Mouse (Mus musculus): ENCODE measurements around the gene Clcn3. TPM values are rescaled to one million over a fixed set of nuclear protein-coding genes. Genes with fewer than 3 reads are reported as not detected.
A peak's percentile ranks its signal among the peaks of the same experiment; 100 is the strongest.

The Clcn3 gene
- total RNA-seq (2012; rRNA removed) (23.3 and 29.2 TPM in 2 replicates), total RNA-seq (2014; rRNA removed) (37.3 and 39.3 TPM in 2 replicates), polyA plus RNA-seq (2012; ENCODE audit: insufficient read length, low read depth) (18.7 and 21.9 TPM in 2 replicates)

DNA sequence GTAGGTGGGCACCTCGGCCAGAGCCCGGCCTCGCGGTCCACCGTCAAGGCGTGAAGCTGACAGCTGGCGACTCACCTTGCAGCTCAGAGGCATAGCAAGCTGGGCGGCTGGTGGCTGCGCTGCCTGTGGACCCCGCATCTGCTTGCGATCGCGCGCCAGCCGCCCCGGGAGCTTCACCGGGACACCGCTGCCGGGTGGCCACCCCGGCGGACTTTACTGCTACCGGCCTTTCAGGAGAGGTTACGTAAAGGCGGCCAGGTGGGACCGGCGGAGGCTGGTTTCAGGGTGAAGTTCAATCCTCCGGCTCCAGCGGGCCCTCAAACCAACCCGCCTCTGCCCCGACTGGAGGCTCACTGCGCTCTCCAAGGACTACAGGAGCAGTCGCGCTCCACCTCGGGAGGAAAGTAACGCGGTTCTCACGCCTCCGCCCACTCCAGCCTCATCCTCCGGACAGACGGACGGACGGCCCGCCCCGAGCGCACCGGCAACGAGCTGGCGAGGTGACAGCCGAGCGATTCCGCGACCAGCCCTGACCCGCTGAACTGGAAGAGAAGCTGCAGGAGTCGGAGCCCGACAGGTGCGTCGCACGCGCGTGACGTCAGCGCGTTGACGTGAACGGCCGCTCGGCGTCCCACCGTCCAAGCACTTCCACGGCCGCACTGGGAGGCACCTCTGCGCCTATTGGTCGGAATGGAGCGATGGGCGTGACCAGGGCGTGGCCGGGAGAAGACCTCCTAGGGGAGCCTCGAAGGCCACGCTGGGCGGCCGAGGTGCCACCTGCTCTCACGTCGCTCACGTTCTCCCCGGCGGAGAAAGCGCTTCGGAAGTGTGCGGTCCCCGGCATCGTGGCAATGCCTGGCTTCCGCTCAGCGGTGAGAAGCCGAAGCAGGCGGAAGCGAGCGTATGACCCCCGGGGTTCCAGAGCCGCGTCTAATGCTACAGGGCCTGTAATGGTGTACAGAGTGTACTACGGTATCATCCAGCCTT lies at the start of gene Clcn3:
TSS of gene Clcn3 (minus strand) at position 600 of the 987 bp plus-strand sequence.
- H3K4me1 ChIP-seq (ENCODE audit: control insufficient read depth in 1 of 2, insufficient read depth in 2 of 2), result peaks cover 4 to 26% of the 10 kb centered on the region in 2 experiments; a peak in 2 of 4 replicates
- peak within 1 kb of the TSS; percentile 54 for H3K9ac ChIP-seq (ENCODE audit: insufficient read depth, low read depth)
- TF ChIP-seq TCF12 (IDR thresholded peaks at IDR 0.05; ENCODE audit: low read depth, low read length), result peak; percentile 87
- TF ChIP-seq TBP (conservative IDR thresholded peaks at IDR 0.05; ENCODE audit: low read depth, low read length), result peak; percentile 72; the same call in 1 of the 2 replicates
- peak; percentile 92 for TF ChIP-seq NELFE (IDR thresholded peaks at IDR 0.05; ENCODE audit: low read depth, low read length)
- no peak for TF ChIP-seq JUN (IDR thresholded peaks at IDR 0.05; ENCODE audit: insufficient read depth, low read depth, low read length)
- TF ChIP-seq RCOR1 (conservative IDR thresholded peaks at IDR 0.05; ENCODE audit: low read depth, low read length), result peak; percentile 81
- no peak; the same call in 1 of the 2 replicates for TF ChIP-seq NRF1 (IDR thresholded peaks at IDR 0.05; ENCODE audit: low read depth, low read length)
- no peak for TF ChIP-seq MAFK (IDR thresholded peaks at IDR 0.05; ENCODE audit: insufficient replicate concordance, low read length)
- peak; percentile 84 for TF ChIP-seq SIN3A (IDR thresholded peaks at IDR 0.05; ENCODE audit: low read length)
- TF ChIP-seq RAD21 (IDR thresholded peaks at IDR 0.05; ENCODE audit: low read depth, low read length), result no peak
- TF ChIP-seq MAX (IDR thresholded peaks at IDR 0.05; ENCODE audit: low read length), result peak; percentile 91; the same call in 1 of the 2 replicates
- TF ChIP-seq POLR2AphosphoS2 (IDR thresholded peaks at IDR 0.05; ENCODE audit: low read depth, low read length), result peak; percentile 88; the same call in 1 of the 2 replicates
- TF ChIP-seq CTCF (conservative IDR thresholded peaks at IDR 0.05 in 1 of 2, IDR thresholded peaks at IDR 0.05 in 1 of 2; ENCODE audit: low read depth in 2 of 2, low read length in 2 of 2), result no peak
- peak; percentile 91 for TF ChIP-seq UBTF (IDR thresholded peaks at IDR 0.05; ENCODE audit: low read depth, low read length)
- TF ChIP-seq HCFC1 (IDR thresholded peaks at IDR 0.05; ENCODE audit: low read depth, low read length), result peak; percentile 81
- TF ChIP-seq CHD2 (IDR thresholded peaks at IDR 0.05; ENCODE audit: low read length), result no peak
- TF ChIP-seq USF2 (conservative IDR thresholded peaks at IDR 0.05; ENCODE audit: low read depth, low read length), result no peak; the same call in 1 of the 2 replicates
- no peak for TF ChIP-seq MYC (IDR thresholded peaks at IDR 0.05; ENCODE audit: low read depth, low read length)
- TF ChIP-seq ZMIZ1 (IDR thresholded peaks at IDR 0.05; ENCODE audit: low read depth, low read length), result peak; percentile 91
- peak; percentile 87; the same call in 1 of the 2 replicates for TF ChIP-seq MXI1 (IDR thresholded peaks at IDR 0.05; ENCODE audit: low read depth, low read length)
- TF ChIP-seq E2F4 (IDR thresholded peaks at IDR 0.05; ENCODE audit: insufficient replicate concordance, low read depth, low read length), result no peak
- TF ChIP-seq USF1 (IDR thresholded peaks at IDR 0.05; ENCODE audit: low read depth, low read length), result peak; percentile 4
- peak; percentile 99 for TF ChIP-seq BHLHE40 (IDR thresholded peaks at IDR 0.05; ENCODE audit: low read depth, low read length)
- no peak for TF ChIP-seq ZC3H11A (IDR thresholded peaks at IDR 0.05; ENCODE audit: low read depth, low read length)
- TF ChIP-seq KAT2A (IDR thresholded peaks at IDR 0.05; ENCODE audit: insufficient replicate concordance, low read length), result peak; percentile 61; the same call in 1 of the 2 replicates
- no peak for TF ChIP-seq PAX5 (IDR thresholded peaks at IDR 0.05; ENCODE audit: low read length)
- peak; percentile 58 for TF ChIP-seq IRF4 (IDR thresholded peaks at IDR 0.05; ENCODE audit: low read depth, low read length)
- TF ChIP-seq MAZ (IDR thresholded peaks at IDR 0.05; ENCODE audit: low read depth, low read length), result no peak
- no peak for TF ChIP-seq JUND (conservative IDR thresholded peaks at IDR 0.05; ENCODE audit: low read depth, low read length)
- peak; percentile 35; the same call in 1 of the 2 replicates for TF ChIP-seq CHD1 (IDR thresholded peaks at IDR 0.05; ENCODE audit: low read depth, low read length)
- TF ChIP-seq MEF2A (IDR thresholded peaks at IDR 0.05; ENCODE audit: borderline replicate concordance, low read depth, low read length), result no peak; the same call in 1 of the 2 replicates
- peak; percentile 97 for TF ChIP-seq POLR2A (IDR thresholded peaks at IDR 0.05; ENCODE audit: low read depth, low read length)
- TF ChIP-seq ZNF384 (IDR thresholded peaks at IDR 0.05; ENCODE audit: low read depth, low read length), result no peak
- peak; percentile 87 for TF ChIP-seq ETS1 (conservative IDR thresholded peaks at IDR 0.05; ENCODE audit: low read depth, low read length)
- TF ChIP-seq ZKSCAN1 (IDR thresholded peaks at IDR 0.05; ENCODE audit: borderline replicate concordance, low read depth, low read length), result no peak
- TF ChIP-seq EP300 (IDR thresholded peaks at IDR 0.05; ENCODE audit: low read length), result 0 out of 2 replicates have a peak, but pooled peaks have one; percentile 4
- peak; percentile 81 for TF ChIP-seq ELF1 (IDR thresholded peaks at IDR 0.05; ENCODE audit: low read depth, low read length)
- no peak for TF ChIP-seq SMC3 (IDR thresholded peaks at IDR 0.05; ENCODE audit: low read depth, low read length)

More for the DNA sequence above, at the start of gene Clcn3:
- H3K36me3 ChIP-seq (replicated peaks in 1 of 2; ENCODE audit: control insufficient read depth in 1 of 2, insufficient read depth in 1 of 2, low read length in 1 of 2), result no peaks in the 10 kb centered on the region
- no peaks in the 10 kb centered on the region for H3K27me3 ChIP-seq (replicated peaks)
- DNase-seq (ENCODE audit: extremely low read depth), result peak; percentile 98
- peaks cover 34% of the 10 kb centered on the region for H3K79me2 ChIP-seq (replicated peaks; ENCODE audit: control insufficient read depth, extremely low read depth, insufficient read depth, poor library complexity, severe bottlenecking)
- H3K4me3 ChIP-seq (replicated peaks in 1 of 3; ENCODE audit: low read depth in 2 of 3, low read length in 2 of 3, poor library complexity in 1 of 3), result peak within 1 kb of the TSS; percentile 67 to 91 (median 82)
- H3K4me2 ChIP-seq (ENCODE audit: insufficient read depth, low read depth, poor library complexity, severe bottlenecking), result peak within 1 kb of the TSS; percentile 98
- H3K9me3 ChIP-seq (replicated peaks; ENCODE audit: low read length), result no peaks in the 10 kb centered on the region
- dilution Hi-C loops (cut with MboI; ENCODE audit: extremely low pct_ligation_motif_present, extremely low pct_unique_long_range_greater_than_20kb, low sequenced_read_pairs) (no loop called here), in situ Hi-C loops (cut with MboI; ENCODE audit: low pct_ligation_motif_present, low pct_unique_long_range_greater_than_20kb, low sequenced_read_pairs) (no loop called here)
- peak within 1 kb of the TSS; percentile 73 for H3K27ac ChIP-seq (ENCODE audit: insufficient read depth, low read depth)

Data from CH12.LX (cell line).